Mouse (Mus musculus) heart, embryonic 16.5 days (tissue): Measurements from ENCODE around the gene Arl15. TPM values are rescaled to one million over a fixed set of nuclear protein-coding genes. Genes with fewer than 3 reads are reported as not detected.

Source experiments
- ATAC-seq: fragments of 200-750 bp; cut with Nextera tagmentation; replicated peaks from 2 replicates; pipeline ENCODE4 v1.8.0; 2017; ENCODE audit warnings: moderate number of reproducible peaks; ENCODE audit not compliant: insufficient read depth, low FRiP score; ENCODE audit errors: extremely low read depth
- H3K27ac ChIP-seq: fragments of 300-500 bp; sonication (generic); 2 replicates; pipeline ENCODE4 v1.5.1; 2014; ENCODE audit warnings: mild to moderate bottlenecking, low read length, control low read depth, moderate library complexity
- H3K27me3 ChIP-seq: fragments of 300-500 bp; sonication (generic); 2 replicates; pipeline ENCODE4 v1.6.1; 2014; ENCODE audit warnings: low read length, mixed read lengths; ENCODE audit not compliant: control insufficient read depth, insufficient read depth
- H3K36me3 ChIP-seq: fragments of 300-500 bp; sonication (generic); 2 replicates; pipeline ENCODE4 v1.6.1; 2014; ENCODE audit not compliant: control insufficient read depth, insufficient read depth
- H3K4me1 ChIP-seq: fragments of 300-500 bp; sonication (generic); 2 replicates; pipeline ENCODE4 v1.6.1; 2014; ENCODE audit warnings: low read length, mixed read lengths; ENCODE audit not compliant: control insufficient read depth, insufficient read depth
- H3K4me2 ChIP-seq: fragments of 300-500 bp; sonication (generic); 2 replicates; pipeline ENCODE4 v1.6.1; 2014; ENCODE audit warnings: low read depth, mild to moderate bottlenecking, control low read depth, low read length
- H3K4me3 ChIP-seq: fragments of 300-500 bp; sonication (generic); 2 replicates; pipeline ENCODE4 v1.5.1; 2014; ENCODE audit warnings: mild to moderate bottlenecking, control low read depth, low read length
- H3K9ac ChIP-seq: fragments of 300-500 bp; sonication (generic); 2 replicates; pipeline ENCODE4 v1.6.1; 2014; ENCODE audit warnings: low read length, control low read depth
- H3K9me3 ChIP-seq: fragments of 300-500 bp; sonication (generic); replicated peaks from 2 replicates; pipeline ENCODE4 v1.6.1; 2016; ENCODE audit warnings: low read length; ENCODE audit not compliant: control insufficient read depth
- WGBS: fragments of 180-500 bp; shearing (Covaris S2); extraction: QIAGEN DNeasy Blood & Tissue Kit; methylation state at CpG from one replicate; pipeline ENCODE4 v1.1.7; 2014; 5-methylcytosine and 5-hydroxymethylcytosine counted together
- polyA plus RNA-seq: library from polyadenylated mRNA; unstranded; fragments of >200 nt; fragmentation: Nextera tagmentation; extraction: Ambion mirVana; gene quantifications from 2 replicates; pipeline ENCODE4 v1.2.1, GENCODE M21; 2015

Arl15 gene
- polyA plus RNA-seq, 1 experiment from 2014 or later: 8.8 TPM

DNA sequence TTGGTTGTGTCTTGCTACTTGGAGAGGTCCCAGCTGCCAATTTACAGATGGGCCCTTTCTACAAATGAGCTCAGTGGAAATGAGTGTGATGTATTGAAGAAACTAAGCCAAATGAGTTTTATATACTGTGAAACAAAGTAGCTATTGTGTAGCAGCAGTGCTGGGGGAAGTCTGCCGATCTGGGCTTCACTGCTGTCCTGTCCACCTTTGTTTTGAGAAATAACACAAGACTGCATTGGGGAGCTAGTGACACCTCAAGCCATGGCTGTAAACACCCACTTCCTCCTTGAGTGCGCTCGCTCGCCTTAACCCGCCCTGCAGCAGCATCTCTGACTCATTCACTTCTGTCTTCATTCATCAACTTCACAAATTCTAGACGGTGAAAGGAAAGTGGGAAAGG, 189.3 kb downstream of the Arl15 start:
- Histone ChIP-seq H3K27ac (no peak overlapping the region), H3K4me3 (no peak overlapping the region), H3K4me2 (no peak overlapping the region), H3K36me3 (no peaks in the 10 kb centered on the region), H3K27me3 (no peaks in the 10 kb centered on the region), H3K9me3 (no peaks in the 10 kb centered on the region), H3K9ac (no peak overlapping the region), H3K4me1 (no peaks in the 10 kb centered on the region)
- no peak for ATAC-seq
- WGBS: 46% methylated on average over 6 of the region's 6 CpGs

DNA sequence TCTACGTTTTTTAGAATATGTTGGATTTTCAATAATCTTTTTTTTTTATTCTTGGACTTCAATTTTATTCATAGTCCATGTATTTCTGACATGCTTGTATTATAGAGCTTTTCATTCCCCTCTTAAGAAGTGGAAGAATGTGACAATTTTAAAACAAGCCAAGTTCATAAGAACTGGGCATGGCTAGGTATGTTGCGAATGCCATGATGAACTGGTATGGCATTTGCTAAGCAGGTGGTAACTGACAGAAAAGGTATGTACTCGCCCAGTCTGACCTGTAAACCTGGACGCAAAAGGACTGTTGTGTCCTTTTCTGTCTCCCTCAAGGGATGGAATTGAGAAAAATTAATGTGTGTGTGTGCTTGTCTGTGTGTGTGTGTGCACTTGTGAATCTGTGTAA, 190.2 kb downstream of the Arl15 start:
- no peak for ATAC-seq
- Histone ChIP-seq H3K4me2 (no peak overlapping the region), H3K27me3 (no peaks in the 10 kb centered on the region), H3K4me3 (no peak overlapping the region), H3K9ac (no peak overlapping the region), H3K27ac (no peak overlapping the region), H3K4me1 (no peaks in the 10 kb centered on the region), H3K9me3 (no peaks in the 10 kb centered on the region), H3K36me3 (no peaks in the 10 kb centered on the region)
- 94% methylated on average over 4 of the region's 4 CpGs for WGBS

DNA sequence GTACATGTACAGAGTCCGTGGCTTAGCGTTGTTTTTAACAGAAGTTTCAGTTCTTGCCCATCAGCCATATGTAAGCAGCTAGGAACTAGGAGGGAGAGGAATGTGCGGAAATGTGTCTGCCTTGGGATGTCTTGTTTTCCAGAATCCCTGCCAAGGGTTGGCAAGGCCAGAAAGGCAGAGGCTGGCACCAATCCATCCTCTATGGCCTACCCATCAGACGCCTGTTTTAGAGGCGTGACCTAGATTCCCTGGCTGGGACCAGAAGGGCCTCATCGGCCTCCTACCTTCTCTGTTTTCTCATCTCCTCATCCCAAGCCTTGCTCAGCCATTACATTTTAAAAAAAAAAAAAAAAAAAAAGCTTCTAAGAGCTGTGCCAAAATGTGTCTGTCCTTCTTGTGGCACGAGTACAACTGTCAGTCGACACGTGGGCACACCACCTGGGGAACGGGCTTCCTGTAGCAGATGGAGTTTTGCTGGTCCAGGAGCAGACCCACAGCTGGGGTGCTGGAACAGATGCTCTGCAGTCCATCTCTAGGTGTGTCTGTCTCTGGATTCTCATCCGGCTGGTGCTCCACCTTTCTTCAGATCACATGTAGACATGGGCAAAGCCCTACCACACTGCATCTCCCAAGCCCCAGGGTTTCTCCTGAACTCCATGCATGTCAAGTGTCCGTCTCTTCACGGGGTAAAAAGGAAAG, 192.7 kb downstream of the Arl15 start:
- Histone ChIP-seq H3K9ac (no peak overlapping the region), H3K4me2 (no peak overlapping the region), H3K27me3 (no peaks in the 10 kb centered on the region), H3K9me3 (no peaks in the 10 kb centered on the region), H3K4me1 (no peaks in the 10 kb centered on the region), H3K4me3 (no peak overlapping the region), H3K36me3 (no peaks in the 10 kb centered on the region), H3K27ac (no peak overlapping the region)
- WGBS: 76% methylated on average over 13 of the region's 13 CpGs
- ATAC-seq: no peak

DNA sequence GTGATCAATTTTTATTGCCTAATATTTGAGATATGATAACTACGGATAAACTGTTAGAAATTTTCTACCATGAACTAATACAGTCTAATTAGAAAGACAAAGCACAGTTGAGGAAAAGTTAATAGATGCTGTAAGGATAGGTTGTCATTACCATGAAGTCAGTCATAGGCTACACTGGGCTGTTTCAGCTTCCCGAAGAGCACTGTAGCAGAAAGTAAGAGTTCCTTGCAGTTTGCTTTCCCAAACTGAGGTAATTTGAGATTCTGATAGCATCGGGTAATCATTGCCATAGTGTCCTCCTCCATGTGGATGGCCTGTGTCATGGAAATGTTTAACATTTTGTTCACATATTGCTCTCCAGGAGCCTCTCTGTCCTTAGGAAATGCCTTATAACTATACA, 195.9 kb downstream of the Arl15 start:
- 87% methylated on average over 3 of the region's 3 CpGs for WGBS

DNA sequence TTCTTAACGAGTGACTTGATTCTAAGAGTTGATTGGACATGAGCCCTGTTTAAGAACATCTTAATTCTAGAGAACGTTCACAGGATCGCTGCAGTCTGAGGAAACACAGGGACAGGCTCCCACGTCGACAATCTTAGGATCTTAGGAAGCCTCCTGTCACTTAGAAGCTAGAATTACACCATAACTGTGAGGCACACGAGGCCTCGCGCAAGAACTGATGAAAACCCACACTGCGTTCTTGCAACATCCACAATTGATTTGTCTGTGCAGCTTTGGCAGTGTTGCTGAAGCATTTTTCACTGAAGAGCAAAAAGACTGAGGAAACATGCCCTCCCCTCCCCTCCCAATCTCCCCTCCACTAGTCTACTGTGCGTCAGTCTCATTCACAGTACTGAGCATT, 196.4 kb downstream of the Arl15 start:
- Histone ChIP-seq H3K4me3 (no peak overlapping the region), H3K27ac (no peak overlapping the region), H3K27me3 (no peaks in the 10 kb centered on the region), H3K4me1 (0 out of 2 replicates have a peak, but pooled peaks cover 2% of the 10 kb centered on the region), H3K9ac (no peak overlapping the region), H3K36me3 (no peaks in the 10 kb centered on the region), H3K4me2 (no peak overlapping the region), H3K9me3 (no peaks in the 10 kb centered on the region)
- WGBS: 67% methylated on average over 10 of the region's 10 CpGs
- no peak for ATAC-seq

More for the DNA sequence above, 195.9 kb downstream of the Arl15 start:
- ATAC-seq: no peak
- Histone ChIP-seq H3K27ac (no peak overlapping the region), H3K4me3 (no peak overlapping the region), H3K9me3 (no peaks in the 10 kb centered on the region), H3K4me2 (no peak overlapping the region), H3K27me3 (no peaks in the 10 kb centered on the region), H3K9ac (no peak overlapping the region), H3K4me1 (0 out of 2 replicates have a peak, but pooled peaks cover 2% of the 10 kb centered on the region), H3K36me3 (no peaks in the 10 kb centered on the region)

DNA sequence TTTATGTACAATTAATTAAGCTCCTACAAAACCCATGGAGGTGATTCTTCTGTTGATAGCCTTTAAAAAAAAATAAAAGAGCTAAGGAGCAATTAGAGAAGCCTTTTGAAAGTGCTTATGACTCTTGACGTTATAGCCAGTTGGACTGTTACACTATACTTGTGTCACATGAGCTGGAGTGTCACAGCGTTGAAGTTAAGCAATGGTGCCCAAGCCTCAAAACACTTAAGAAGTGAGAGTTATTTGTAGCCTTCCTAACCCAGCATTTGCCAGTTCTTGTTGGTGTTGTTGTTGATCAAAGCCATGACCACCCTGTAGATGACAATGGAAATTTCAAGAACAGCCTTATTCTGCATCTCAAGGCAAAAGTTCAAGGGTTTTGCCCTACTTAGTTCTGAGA, 198.8 kb downstream of the Arl15 start:
- 0 out of 2 replicates have a peak, but pooled peaks cover 2% of the 10 kb centered on the region for H3K36me3 ChIP-seq
- no peak overlapping the region for H3K4me2 ChIP-seq
- H3K4me1 ChIP-seq: 0 out of 2 replicates have a peak, but pooled peaks cover 2% of the 10 kb centered on the region
- H3K4me3 ChIP-seq: no peak overlapping the region
- no peak overlapping the region for H3K9ac ChIP-seq
- no peak overlapping the region for H3K27ac ChIP-seq
- H3K27me3 ChIP-seq: no peaks in the 10 kb centered on the region
- 91% methylated on average over 2 of the region's 2 CpGs for WGBS
- H3K9me3 ChIP-seq: no peaks in the 10 kb centered on the region
- ATAC-seq: no peak

DNA sequence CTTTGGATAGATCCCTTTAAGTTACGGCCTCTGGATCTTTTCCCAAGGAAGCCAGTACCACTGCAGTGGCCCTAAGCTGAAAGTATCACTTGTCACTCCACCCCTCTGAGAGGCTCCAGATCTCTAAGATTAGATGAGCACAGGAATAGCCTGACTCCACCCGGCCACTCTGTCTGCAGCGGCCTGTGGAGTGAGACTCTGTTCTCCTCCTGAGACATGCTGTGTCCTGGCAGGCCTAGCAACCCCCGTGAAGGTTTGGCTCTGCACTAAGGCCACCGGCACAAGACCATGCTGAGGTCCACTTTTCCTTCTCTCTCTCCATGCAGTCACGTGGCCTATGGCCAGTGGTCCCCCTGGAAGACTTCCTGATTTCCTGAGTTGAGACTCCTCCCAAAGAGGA, 200.3 kb downstream of the Arl15 start:
- no peak overlapping the region for H3K9ac ChIP-seq
- WGBS: 48% methylated on average over 6 of the region's 6 CpGs
- H3K9me3 ChIP-seq: no peaks in the 10 kb centered on the region
- H3K4me3 ChIP-seq: no peak overlapping the region
- H3K27ac ChIP-seq: no peak overlapping the region
- no peak for ATAC-seq
- 0 out of 2 replicates have a peak, but pooled peaks cover 2% of the 10 kb centered on the region for H3K4me1 ChIP-seq
- no peaks in the 10 kb centered on the region for H3K27me3 ChIP-seq
- no peak overlapping the region for H3K4me2 ChIP-seq
- H3K36me3 ChIP-seq: 0 out of 2 replicates have a peak, but pooled peaks cover 2% of the 10 kb centered on the region

DNA sequence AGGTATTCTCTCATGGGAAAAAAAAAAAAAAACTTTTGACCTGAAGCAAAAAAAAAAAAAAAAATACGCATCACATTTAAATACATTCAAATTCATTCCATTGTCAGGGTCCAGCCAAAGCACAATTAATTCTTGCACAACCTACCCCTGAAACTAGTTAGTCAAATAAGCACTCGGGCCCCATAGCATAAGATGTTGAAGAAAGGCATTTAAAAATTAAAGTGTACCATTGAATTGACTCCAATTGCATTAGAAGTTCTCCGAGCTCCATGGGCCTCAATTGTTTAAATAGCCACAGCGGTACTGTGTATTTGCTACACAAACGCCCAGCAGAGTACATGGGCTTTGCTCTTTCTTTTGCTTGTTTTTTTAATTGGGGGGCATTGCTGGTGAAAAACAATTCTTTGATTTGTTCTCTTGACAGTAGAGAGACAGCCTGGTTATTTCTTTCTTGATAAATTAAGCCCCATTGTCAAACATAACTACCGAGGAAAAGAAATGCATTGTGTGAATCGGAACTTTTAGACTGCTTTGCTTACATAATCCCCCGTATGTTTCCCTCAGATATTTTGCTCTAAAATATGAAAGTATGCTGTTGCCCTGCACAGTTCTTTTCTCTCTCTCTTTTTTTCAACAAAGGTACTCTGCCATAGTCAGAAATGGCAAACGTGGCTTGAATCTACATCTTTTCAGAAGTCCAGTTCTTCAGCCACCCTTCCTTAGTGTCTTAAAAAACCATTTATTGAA, 201.4 kb downstream of the Arl15 start:
- ATAC-seq: no peak
- Histone ChIP-seq H3K4me1 (0 out of 2 replicates have a peak, but pooled peaks cover 2% of the 10 kb centered on the region), H3K36me3 (0 out of 2 replicates have a peak, but pooled peaks cover 2% of the 10 kb centered on the region), H3K9me3 (no peaks in the 10 kb centered on the region), H3K4me2 (no peak overlapping the region), H3K27ac (no peak overlapping the region), H3K27me3 (no peaks in the 10 kb centered on the region), H3K9ac (no peak overlapping the region), H3K4me3 (no peak overlapping the region)
- WGBS: 82% methylated on average over 9 of the region's 9 CpGs

DNA sequence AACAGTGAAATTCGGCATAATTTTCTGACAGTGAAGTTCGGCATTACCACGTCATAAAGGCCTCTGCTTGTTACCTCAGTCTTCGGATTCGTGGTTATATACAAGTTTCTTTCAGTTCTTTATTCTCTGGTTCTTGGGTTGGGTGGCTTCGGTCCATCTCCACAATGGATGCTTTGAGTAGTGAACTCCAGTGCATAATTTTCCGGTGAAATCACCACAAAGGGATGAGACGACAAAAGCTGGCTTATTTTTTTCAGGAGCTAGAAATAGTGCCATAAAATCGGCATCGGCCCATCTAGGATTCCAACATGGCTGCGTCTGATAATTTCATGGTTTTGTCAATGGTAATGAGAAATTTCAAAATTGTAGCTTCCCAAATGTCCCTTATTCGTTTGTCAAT, 204.5 kb downstream of the Arl15 start:
- Histone ChIP-seq H3K27ac (no peak overlapping the region), H3K36me3 (0 out of 2 replicates have a peak, but pooled peaks cover 2% of the 10 kb centered on the region), H3K4me2 (no peak overlapping the region), H3K9ac (no peak overlapping the region), H3K4me3 (no peak overlapping the region), H3K27me3 (no peaks in the 10 kb centered on the region), H3K4me1 (0 out of 2 replicates have a peak, but pooled peaks cover 2% of the 10 kb centered on the region), H3K9me3 (no peaks in the 10 kb centered on the region)
- 92% methylated on average over 12 of the region's 12 CpGs for WGBS
- no peak for ATAC-seq
